Comparison of ENCODE assay signal across 8 mouse cellular contexts in genomic region chr4:117095551-117096452, GRCm38 (mm10). TPM values are rescaled to one million over a fixed set of nuclear protein-coding genes. Genes with fewer than 3 reads are reported as not detected.
A peak's percentile ranks its signal among the peaks of the same experiment; 100 is the strongest.
DNase-seq lines count a peak whose midpoint lies in the region; ATAC-seq and TF ChIP-seq lines count a peak whose summit lies in the region.

Ptch2 (plus strand) TSS chr4:117096075.

- peak within 1 kb of the TSS; percentile 55 for H3K9ac ChIP-seq in embryonic facial prominence, embryonic 12.5 days
- peak within 1 kb of the TSS; percentile 60 for H3K9ac ChIP-seq in limb, embryonic 15.5 days
- H3K9ac ChIP-seq in midbrain, embryonic 15.5 days = peak within 1 kb of the TSS; percentile 72

- H3K4me2 ChIP-seq in embryonic facial prominence, embryonic 12.5 days (replicated peaks) = peak within 1 kb of the TSS; percentile 96
- peak within 1 kb of the TSS; percentile 95 for H3K4me2 ChIP-seq in limb, embryonic 15.5 days
- H3K4me2 ChIP-seq in midbrain, embryonic 15.5 days = peak within 1 kb of the TSS; percentile 93

- WGBS in embryonic facial prominence, embryonic 12.5 days = under 1% methylated on average over 50 of the region's 50 CpGs
- 1% methylated on average over 50 of the region's 50 CpGs for WGBS in limb, embryonic 15.5 days
- WGBS in midbrain, embryonic 15.5 days = under 1% methylated on average over 45 of the region's 50 CpGs

- no peaks in the 10 kb centered on the region for H3K27me3 ChIP-seq in embryonic facial prominence, embryonic 12.5 days
- no peaks in the 10 kb centered on the region for H3K27me3 ChIP-seq in limb, embryonic 15.5 days
- no peaks in the 10 kb centered on the region for H3K27me3 ChIP-seq in midbrain, embryonic 15.5 days (replicated peaks)
- H3K27me3 ChIP-seq in testis, adult 2 months (ENCODE audit: control insufficient read depth, insufficient read depth, low read length) = no peaks in the 10 kb centered on the region

- H3K4me3 ChIP-seq in embryonic facial prominence, embryonic 12.5 days = peak within 1 kb of the TSS; percentile 65
- peak within 1 kb of the TSS; percentile 65 for H3K4me3 ChIP-seq in limb, embryonic 15.5 days
- peak within 1 kb of the TSS; percentile 71 for H3K4me3 ChIP-seq in midbrain, embryonic 15.5 days
- H3K4me3 ChIP-seq in testis, adult 2 months (ENCODE audit: control insufficient read depth, low read depth, low read length) = peak within 1 kb of the TSS; percentile 96

- H3K36me3 ChIP-seq in embryonic facial prominence, embryonic 12.5 days = no peaks in the 10 kb centered on the region
- peaks cover 3% of the 10 kb centered on the region; the same call in 1 of the 2 replicates for H3K36me3 ChIP-seq in limb, embryonic 15.5 days
- no peaks in the 10 kb centered on the region for H3K36me3 ChIP-seq in midbrain, embryonic 15.5 days (replicated peaks)
- H3K36me3 ChIP-seq in testis, adult 2 months (ENCODE audit: control insufficient read depth, insufficient read depth, low read length) = no peaks in the 10 kb centered on the region

- peaks cover 28% of the 10 kb centered on the region for H3K4me1 ChIP-seq in embryonic facial prominence, embryonic 12.5 days
- H3K4me1 ChIP-seq in limb, embryonic 15.5 days = peaks cover 37% of the 10 kb centered on the region
- H3K4me1 ChIP-seq in midbrain, embryonic 15.5 days = peaks cover 21% of the 10 kb centered on the region
- H3K4me1 ChIP-seq in testis, adult 2 months (ENCODE audit: control insufficient read depth, insufficient read depth, low read length) = peaks cover 7% of the 10 kb centered on the region

- ATAC-seq in embryonic facial prominence, embryonic 12.5 days (ENCODE audit: insufficient number of reproducible peaks, insufficient read depth, low FRiP score, low TSS enrichment) = peak; percentile 79
- peak; percentile 83 for ATAC-seq in limb, embryonic 15.5 days (ENCODE audit: insufficient number of reproducible peaks, low FRiP score, low TSS enrichment, low read depth)
- peak; percentile 91 for ATAC-seq in midbrain, embryonic 15.5 days (replicated peaks)

- DNase-seq in layer of hippocampus, adult 11-12 months (ENCODE audit: low spot score) = peak; percentile 25
- DNase-seq in layer of hippocampus, adult 9-10 months (ENCODE audit: low spot score) = no peak
- peak; percentile 60 for DNase-seq in heart, adult 8-10 months (ENCODE audit: low spot score)
- DNase-seq in kidney, adult 8-10 months = peak; percentile 56 to 63

- no peak for TF ChIP-seq POLR2A in testis, adult 2 months (IDR thresholded peaks at IDR 0.05; ENCODE audit: control insufficient read depth, low read depth, low read length)

- H3K27ac ChIP-seq in embryonic facial prominence, embryonic 12.5 days = peak within 1 kb of the TSS; percentile 78
- peak within 1 kb of the TSS; percentile 84 for H3K27ac ChIP-seq in limb, embryonic 15.5 days
- peak within 1 kb of the TSS; percentile 75 for H3K27ac ChIP-seq in midbrain, embryonic 15.5 days
- peak within 1 kb of the TSS; percentile 69 for H3K27ac ChIP-seq in testis, adult 2 months (ENCODE audit: control insufficient read depth, insufficient read depth, low read depth, low read length)

- TF ChIP-seq CTCF in testis, adult 2 months (IDR thresholded peaks at IDR 0.05; ENCODE audit: control insufficient read depth, insufficient read depth, insufficient replicate concordance, low read depth, low read length) = no peak

- H3K9me3 ChIP-seq in embryonic facial prominence, embryonic 12.5 days = no peaks in the 10 kb centered on the region
- H3K9me3 ChIP-seq in limb, embryonic 15.5 days = no peaks in the 10 kb centered on the region
- H3K9me3 ChIP-seq in midbrain, embryonic 15.5 days = no peaks in the 10 kb centered on the region

RNA-seq across cellular contexts. Expression of gene Ptch2, which starts in this region (rescaled TPM):
- polyA plus RNA-seq in embryonic facial prominence, embryonic 12.5 days (2016; fragmentation: Nextera tagmentation; extraction: Ambion mirVana) = 10.4 and 12.1 TPM in 2 replicates
- 1 to 10 TPM in 1 of 4 experiments, under 1 TPM in 3; 0.44 to 1.0 (median 0.58) TPM for total RNA-seq in heart, adult 8-10 months (2022)
- polyA plus RNA-seq in limb, embryonic 15.5 days (2015; fragmentation: Nextera tagmentation; extraction: Ambion mirVana) = 13.7 and 15.8 TPM in 2 replicates
- 7.7 and 9.0 TPM in 2 replicates for polyA plus RNA-seq in midbrain, embryonic 15.5 days (2015; fragmentation: Nextera tagmentation; extraction: Ambion mirVana)
- polyA plus RNA-seq in testis, adult 2 months (2012; rRNA removed) = 31.0 and 31.2 TPM in 2 replicates
